Mouse (Mus musculus) cerebellum, adult 2 months (tissue): ENCODE results near the gene Rnf207. TPM values are rescaled to one million over a fixed set of nuclear protein-coding genes. Genes with fewer than 3 reads are reported as not detected.

Source experiments
- DNase-seq, 2 experiments: peaks; one replicate each; pipeline ENCODE4 v3.0.0; 2021
- H3K27ac ChIP-seq: fragments of 200-500 bp; 2 replicates; pipeline ENCODE4 v1.5.1; 2012; ENCODE audit warnings: low read length, control low read depth, inconsistent platforms; ENCODE audit not compliant: insufficient read depth
- H3K27me3 ChIP-seq: fragments of 200-500 bp; 2 replicates; pipeline ENCODE4 v1.6.1; 2012; ENCODE audit warnings: inconsistent platforms, mild to moderate bottlenecking, low read length, moderate library complexity; ENCODE audit not compliant: control insufficient read depth, insufficient read depth
- H3K4me1 ChIP-seq: fragments of 200-500 bp; 2 replicates; pipeline ENCODE4 v1.6.1; 2011; ENCODE audit warnings: low read length; ENCODE audit not compliant: control insufficient read depth, insufficient read depth
- H3K4me3 ChIP-seq: fragments of 200-500 bp; replicated peaks from 2 replicates; pipeline ENCODE3; 2011; ENCODE audit warnings: mild to moderate bottlenecking, low read depth, low read length, control low read depth; ENCODE audit not compliant: insufficient read depth
- CTCF ChIP-seq: fragments of 200-500 bp; IDR thresholded peaks from 2 replicates; pipeline ENCODE4 v1.5.1; 2011; ENCODE audit warnings: low read depth, mild to moderate bottlenecking, control low read depth, low read length, moderate library complexity, borderline replicate concordance; ENCODE audit not compliant: insufficient read depth
- POLR2A ChIP-seq: fragments of 200-500 bp; IDR thresholded peaks from 2 replicates; pipeline ENCODE4 v1.6.1; 2011; ENCODE audit warnings: low read length, control low read depth, borderline replicate concordance; ENCODE audit not compliant: insufficient read depth
- WGBS: fragments of 180-500 bp; shearing (Covaris S2); methylation state at CpG from one replicate; pipeline ENCODE4 v1.1.7; 2018; 5-methylcytosine and 5-hydroxymethylcytosine counted together
- polyA plus RNA-seq: library from polyadenylated mRNA; depleted of rRNA; stranded (reverse); fragments of >200 nt; gene quantifications from 2 replicates; pipeline ENCODE4 v1.2.3, GENCODE M21; 2012

Rnf207 gene
- polyA plus RNA-seq, 1 experiment = 11.8 TPM

DNA sequence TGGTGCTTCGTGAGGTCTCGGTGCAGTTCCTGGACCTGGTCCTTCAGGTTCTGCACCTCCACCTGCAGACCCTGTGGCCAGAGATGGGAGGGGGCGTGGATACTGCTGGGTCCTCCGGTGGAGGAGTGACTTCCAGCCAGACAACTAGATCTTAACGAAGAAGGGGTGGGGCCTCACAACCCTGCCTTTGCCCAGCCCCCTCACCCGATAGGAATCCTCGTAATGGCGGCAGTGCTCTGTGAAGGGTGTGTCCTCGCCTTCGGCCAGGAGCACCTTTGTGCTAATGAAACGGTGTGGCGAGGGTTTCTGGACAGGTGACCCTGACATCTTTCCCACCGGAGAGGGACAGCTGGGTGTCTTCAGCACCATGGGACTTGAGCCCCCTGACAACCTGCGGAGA, 6.6 kb downstream of the Rnf207 start:
- H3K27me3 ChIP-seq = no peaks in the 10 kb centered on the region; the same call in 1 of the 2 replicates
- DNase-seq = no peak
- H3K4me3 ChIP-seq = no peak overlapping the region
- 35% methylated on average over 14 of the region's 14 CpGs for WGBS
- peaks cover 4% of the 10 kb centered on the region; the same call in 1 of the 2 replicates for H3K4me1 ChIP-seq
- no peak for TF ChIP-seq CTCF
- TF ChIP-seq POLR2A = no peak
- no peak overlapping the region for H3K27ac ChIP-seq

DNA sequence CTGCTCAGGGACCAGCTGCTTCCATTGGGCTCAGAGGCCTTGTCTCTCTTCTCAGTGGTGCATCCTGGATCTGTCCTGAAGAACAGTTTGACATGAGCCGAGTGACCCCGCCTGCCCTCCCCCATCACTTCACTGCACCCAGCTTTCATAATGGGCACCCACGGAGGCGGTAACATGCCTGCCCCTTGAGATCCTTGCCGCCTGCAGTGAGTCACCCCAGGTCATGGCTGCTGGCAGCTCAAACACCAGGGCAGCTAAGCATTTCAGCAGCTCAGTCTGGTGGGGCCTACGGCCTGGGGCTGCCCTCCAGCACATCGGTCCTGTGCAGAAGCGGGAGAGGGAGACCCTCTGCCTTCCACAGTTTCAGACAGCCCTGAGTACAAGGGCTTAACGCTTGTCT, 11.3 kb downstream of the Rnf207 start:
- peaks cover 27% of the 10 kb centered on the region for H3K4me1 ChIP-seq
- TF ChIP-seq POLR2A = no peak
- no peak for TF ChIP-seq CTCF
- DNase-seq = no peak
- H3K4me3 ChIP-seq = no peak overlapping the region
- no peak overlapping the region for H3K27ac ChIP-seq
- WGBS = 79% methylated on average over 9 of the region's 9 CpGs
- H3K27me3 ChIP-seq = no peaks in the 10 kb centered on the region; the same call in 1 of the 2 replicates

DNA sequence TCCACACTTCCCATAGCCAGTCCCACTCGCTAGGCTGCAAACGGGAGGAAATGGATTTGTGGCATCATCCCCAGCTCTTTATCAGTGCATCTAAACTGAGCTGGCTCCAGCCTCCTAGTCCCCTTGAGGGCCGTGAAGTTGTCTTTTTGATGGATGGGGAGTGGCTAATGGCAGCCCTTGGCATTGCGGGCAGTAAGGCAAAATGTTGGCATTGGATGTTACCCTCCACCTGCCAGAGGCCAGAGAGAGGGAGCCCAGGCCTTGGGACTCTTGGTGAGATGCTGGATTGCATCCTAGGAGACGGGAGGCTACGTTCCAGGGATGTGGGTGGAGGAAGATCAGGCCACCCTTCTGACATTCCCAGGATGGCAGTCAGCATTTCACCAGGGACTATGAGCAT, 12.8 kb downstream of the Rnf207 start:
- 0 out of 2 replicates have a peak overlapping the region, but pooled peaks have one; percentile 4 for H3K27ac ChIP-seq
- DNase-seq = no peak
- 34% methylated on average over 6 of the region's 6 CpGs for whole genome bisulfite sequencing
- H3K4me3 ChIP-seq = no peak overlapping the region
- TF ChIP-seq CTCF = no peak
- no peak for TF ChIP-seq POLR2A
- H3K27me3 ChIP-seq = no peaks in the 10 kb centered on the region; the same call in 1 of the 2 replicates
- peaks cover 41% of the 10 kb centered on the region for H3K4me1 ChIP-seq

DNA sequence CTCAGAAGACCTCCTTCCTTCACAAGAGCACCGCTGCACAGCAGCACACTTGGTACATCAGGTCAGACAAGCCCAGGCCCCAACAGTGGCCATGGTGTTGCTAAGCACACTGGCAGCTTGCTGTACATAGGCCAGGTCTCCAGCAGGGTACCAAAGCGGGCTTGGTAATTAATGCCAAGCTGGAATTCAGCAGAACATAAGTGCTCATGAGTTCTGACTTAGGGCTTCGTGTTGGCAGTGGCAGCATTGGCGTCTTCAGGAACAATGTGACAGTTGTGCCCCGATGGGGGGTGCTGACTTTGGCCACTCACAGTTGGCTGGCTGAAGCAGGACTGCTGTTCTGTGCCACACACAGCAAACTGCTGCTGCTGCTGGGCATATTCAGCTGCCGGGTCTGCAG, 14.1 kb downstream of the Rnf207 start:
- H3K27ac ChIP-seq = no peak overlapping the region
- no peak for DNase-seq

DNA sequence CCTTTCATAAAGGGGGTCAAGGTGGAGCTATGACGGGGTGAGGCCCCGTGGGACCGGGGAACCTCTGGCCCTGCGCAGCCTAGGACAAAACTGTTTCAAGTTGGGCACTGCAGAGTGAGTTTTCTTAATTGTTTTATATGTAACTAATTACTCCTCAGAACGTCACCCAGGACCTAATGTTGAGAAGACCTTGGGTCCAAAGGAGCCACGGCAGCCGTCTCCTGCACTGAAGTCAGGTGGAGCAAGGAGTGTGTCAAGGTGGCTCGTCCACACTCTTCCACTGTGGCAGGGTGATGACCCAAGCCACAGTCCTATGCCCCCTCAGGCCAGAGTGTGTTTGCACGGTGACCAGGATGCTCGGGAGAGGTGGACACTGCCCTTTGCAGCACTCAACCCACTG, 15.6 kb downstream of the Rnf207 start:
- H3K4me3 ChIP-seq = no peak overlapping the region
- H3K4me1 ChIP-seq = peaks cover 48% of the 10 kb centered on the region
- H3K27me3 ChIP-seq = no peaks in the 10 kb centered on the region; the same call in 1 of the 2 replicates
- no peak for DNase-seq
- TF ChIP-seq CTCF (no peak), POLR2A (no peak)
- 93% methylated on average over 10 of the region's 10 CpGs for WGBS
- H3K27ac ChIP-seq = no peak overlapping the region

More for the DNA sequence above, 14.1 kb downstream of the Rnf207 start:
- H3K27me3 ChIP-seq = no peaks in the 10 kb centered on the region; the same call in 1 of the 2 replicates
- no peak for TF ChIP-seq CTCF
- no peak for TF ChIP-seq POLR2A
- WGBS = 19% methylated on average over 6 of the region's 6 CpGs
- peaks cover 41% of the 10 kb centered on the region for H3K4me1 ChIP-seq
- H3K4me3 ChIP-seq = no peak overlapping the region

DNA sequence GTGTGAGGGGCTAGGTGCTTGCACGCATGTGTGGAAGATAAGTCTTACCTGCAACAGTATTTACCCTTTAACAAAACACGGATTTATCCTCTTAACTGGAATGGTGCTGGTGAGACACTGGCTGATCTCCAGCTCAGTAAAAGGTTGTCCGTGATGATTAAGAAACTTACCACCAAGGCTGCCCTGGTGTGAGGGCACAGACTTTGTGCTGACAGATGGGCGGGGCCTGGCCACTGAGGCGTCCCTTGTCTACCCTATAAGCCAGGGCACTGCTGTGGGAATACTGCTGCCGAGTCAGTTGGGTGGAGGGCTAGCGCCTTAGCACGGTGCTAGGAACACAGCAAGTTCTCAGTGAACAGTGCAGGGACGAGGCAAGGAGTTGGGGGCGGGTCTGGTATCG, 16.8 kb downstream of the Rnf207 start:
- 47% methylated on average over 11 of the region's 11 CpGs for WGBS
- H3K4me1 ChIP-seq = peaks cover 48% of the 10 kb centered on the region
- no peak overlapping the region for H3K27ac ChIP-seq
- H3K4me3 ChIP-seq = no peak overlapping the region
- H3K27me3 ChIP-seq = no peaks in the 10 kb centered on the region; the same call in 1 of the 2 replicates
- no peak for TF ChIP-seq POLR2A
- TF ChIP-seq CTCF = no peak
- no peak for DNase-seq

DNA sequence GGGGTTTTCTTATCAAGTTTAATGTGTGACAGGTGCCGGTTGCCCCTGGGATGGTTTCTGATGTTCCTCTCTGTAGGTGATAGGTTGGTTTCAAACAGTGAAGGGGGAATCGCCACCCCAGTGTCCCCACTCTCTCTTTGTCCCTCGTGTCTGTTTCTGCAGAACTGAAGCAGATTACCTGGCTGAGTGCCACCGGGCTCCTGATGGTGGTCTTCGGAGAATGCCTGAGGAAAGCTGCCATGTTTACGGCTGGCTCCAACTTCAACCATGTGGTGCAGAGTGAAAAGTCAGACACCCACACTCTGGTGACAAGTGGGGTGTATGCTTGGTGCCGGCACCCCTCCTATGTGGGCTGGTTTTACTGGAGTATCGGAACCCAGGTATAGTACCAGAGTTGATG, 18.4 kb downstream of the Rnf207 start:
- 43% methylated on average over 8 of the region's 8 CpGs for WGBS
- Histone ChIP-seq H3K4me1 (peaks cover 36% of the 10 kb centered on the region), H3K27ac (no peak overlapping the region), H3K27me3 (no peaks in the 10 kb centered on the region; the same call in 1 of the 2 replicates), H3K4me3 (no peak overlapping the region)
- TF ChIP-seq CTCF (no peak), POLR2A (no peak)
- no peak for DNase-seq

DNA sequence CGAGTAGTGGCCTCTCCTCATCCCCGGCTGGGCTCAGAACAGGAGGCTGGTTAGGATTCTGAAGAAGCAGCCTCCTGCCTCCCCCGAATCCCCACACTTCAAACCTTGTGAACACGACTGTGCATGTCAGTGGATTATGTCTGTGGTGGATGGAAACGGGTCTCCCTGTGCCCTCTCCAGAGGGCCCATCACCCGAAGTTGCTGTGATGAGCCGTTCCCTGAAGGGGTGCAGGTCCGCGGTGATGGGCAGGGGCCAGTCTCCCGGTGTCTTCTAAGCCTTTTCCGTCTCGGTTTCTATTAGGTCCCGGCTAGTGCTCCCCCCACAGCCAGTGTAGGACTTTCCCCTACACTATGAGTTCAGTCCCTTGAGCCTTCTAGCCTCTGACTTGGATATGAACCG, 20.0 kb downstream of the Rnf207 start:
- 54% methylated on average over 14 of the region's 14 CpGs for WGBS
- Histone ChIP-seq H3K27me3 (no peaks in the 10 kb centered on the region; the same call in 1 of the 2 replicates), H3K4me1 (peaks cover 26% of the 10 kb centered on the region), H3K27ac (no peak overlapping the region), H3K4me3 (no peak overlapping the region)
- TF ChIP-seq CTCF (no peak), POLR2A (no peak)
- DNase-seq = no peak
